Mouse (Mus musculus) forebrain, embryonic 10.5 days (tissue): ENCODE data around the gene Cryba4. TPM values are rescaled to one million over a fixed set of nuclear protein-coding genes. Genes with fewer than 3 reads are reported as not detected.

Source experiments
- polyA plus RNA-seq: library from polyadenylated mRNA; unstranded; fragments of >200 nt; fragmentation: Nextera tagmentation; extraction: Ambion mirVana; gene quantifications from 2 replicates; pipeline ENCODE4 v1.2.1, GENCODE M21; 2016

Cryba4 gene
- polyA plus RNA-seq, 1 experiment from 2014 or later = 0.48 TPM

Other genes starting within 250 kb of the Cryba4 start
- gene Crybb1, start 3.3 kb upstream of the Cryba4 start, polyA plus RNA-seq = 0.30 TPM in 1 of 2 replicates, not detected in the other
- gene Tpst2, start 24.2 kb upstream of the Cryba4 start, polyA plus RNA-seq = 36.7 and 37.7 TPM in 2 replicates
- 41.7 and 42.0 TPM in 2 replicates for gene Tfip11, start 73.8 kb upstream of the Cryba4 start, polyA plus RNA-seq
- 47.2 and 48.9 TPM in 2 replicates for gene Srrd, start 90.5 kb upstream of the Cryba4 start, polyA plus RNA-seq
- 32.7 and 33.6 TPM in 2 replicates for gene Hps4, start 90.6 kb upstream of the Cryba4 start, polyA plus RNA-seq
- 0.19 and 0.31 TPM in 2 replicates for gene Gm6583, start 103.5 kb upstream of the Cryba4 start, polyA plus RNA-seq
- gene Asphd2, start 142.3 kb upstream of the Cryba4 start, polyA plus RNA-seq = 11.9 and 15.0 TPM in 2 replicates
- gene Gm6588, start 196.9 kb upstream of the Cryba4 start, polyA plus RNA-seq = 0.06 TPM in 1 of 2 replicates, not detected in the other